Mouse (Mus musculus): Measurements from ENCODE around the gene Xpo6. TPM values are rescaled to one million over a fixed set of nuclear protein-coding genes. Genes with fewer than 3 reads are reported as not detected.

Gene Xpo6
- polyA plus RNA-seq, 1 experiment, result 65.0 TPM

- peaks cover 67% of the 10 kb centered on the region for H3K27me3 ChIP-seq (ENCODE audit: control insufficient read depth, insufficient read depth, insufficient read length)
- TF ChIP-seq USF1 (IDR thresholded peaks at IDR 0.05; ENCODE audit: low read depth) (no peak), MYOG (IDR thresholded peaks at IDR 0.05; ENCODE audit: control insufficient read depth, extremely low read depth, insufficient read length) (no peak)
- H3K36me3 ChIP-seq (ENCODE audit: control insufficient read depth, insufficient read depth), result no peaks in the 10 kb centered on the region
- H3K79me3 ChIP-seq (ENCODE audit: low read depth), result no peaks in the 10 kb centered on the region
- H3K4me3 ChIP-seq (ENCODE audit: insufficient read depth, poor library complexity, severe bottlenecking), result no peak overlapping the region
- no peaks in the 10 kb centered on the region for H3K79me2 ChIP-seq (ENCODE audit: control insufficient read depth, insufficient read depth)
- no peak overlapping the region for H3ac ChIP-seq (ENCODE audit: control insufficient read depth, insufficient read length, low read depth)
Measured at GRCm38 (mm10) chr7:126083980-126084348, 116.3 kb downstream of the Xpo6 start.

- Histone ChIP-seq H3K79me3 (ENCODE audit: low read depth) (no peaks in the 10 kb centered on the region), H3K27me3 (ENCODE audit: control insufficient read depth, insufficient read depth, insufficient read length) (peaks cover 72% of the 10 kb centered on the region), H3K36me3 (ENCODE audit: control insufficient read depth, insufficient read depth) (no peaks in the 10 kb centered on the region), H3ac (ENCODE audit: control insufficient read depth, insufficient read length, low read depth) (no peak overlapping the region), H3K4me3 (ENCODE audit: insufficient read depth, poor library complexity, severe bottlenecking) (no peak overlapping the region), H3K79me2 (ENCODE audit: control insufficient read depth, insufficient read depth) (no peaks in the 10 kb centered on the region)
- TF ChIP-seq CEBPB (IDR thresholded peaks at IDR 0.05; ENCODE audit: low read depth) (no peak), MAX (IDR thresholded peaks at IDR 0.05) (no peak), CTCF (IDR thresholded peaks at IDR 0.05; ENCODE audit: control insufficient read depth, insufficient read depth, insufficient read length) (no peak)
Measured at GRCm38 (mm10) chr7:126083341-126083979, 116.8 kb downstream of the Xpo6 start.

- TF ChIP-seq USF1 (IDR thresholded peaks at IDR 0.05; ENCODE audit: low read depth) (no peak), CEBPB (IDR thresholded peaks at IDR 0.05; ENCODE audit: low read depth) (no peak), MYOG (IDR thresholded peaks at IDR 0.05; ENCODE audit: control insufficient read depth, extremely low read depth, insufficient read length) (no peak), CTCF (IDR thresholded peaks at IDR 0.05; ENCODE audit: control insufficient read depth, insufficient read depth, insufficient read length) (no peak), MAX (IDR thresholded peaks at IDR 0.05) (no peak), FOSL1 (IDR thresholded peaks at IDR 0.05; ENCODE audit: insufficient read depth, low read length, poor library complexity, severe bottlenecking) (no peak), MYOD1 (IDR thresholded peaks at IDR 0.05; ENCODE audit: control insufficient read depth, insufficient read length, low read depth) (no peak)
- peaks cover 75% of the 10 kb centered on the region for H3K27me3 ChIP-seq (ENCODE audit: control insufficient read depth, insufficient read depth, insufficient read length)
- H3ac ChIP-seq (ENCODE audit: control insufficient read depth, insufficient read length, low read depth), result no peak within 1 kb of the TSS
- no peak within 1 kb of the TSS for H3K4me3 ChIP-seq (ENCODE audit: insufficient read depth, poor library complexity, severe bottlenecking)
- H3K79me2 ChIP-seq (ENCODE audit: control insufficient read depth, insufficient read depth), result no peaks in the 10 kb centered on the region
- H3K79me3 ChIP-seq (ENCODE audit: low read depth), result no peaks in the 10 kb centered on the region
- H3K36me3 ChIP-seq (ENCODE audit: control insufficient read depth, insufficient read depth), result no peaks in the 10 kb centered on the region
Measured at GRCm38 (mm10) chr7:126082286-126082741, 118.0 kb downstream of the Xpo6 start, which contains the start of gene Gsg1l. Gsg1l (minus strand) TSS chr7:126082411.

GRCm38 (mm10) chr7:126081727-126082285 is 118.5 kb downstream of the Xpo6 start:
- Histone ChIP-seq H3K27me3 (ENCODE audit: control insufficient read depth, insufficient read depth, insufficient read length) (peaks cover 78% of the 10 kb centered on the region), H3K36me3 (ENCODE audit: control insufficient read depth, insufficient read depth) (no peaks in the 10 kb centered on the region), H3K4me3 (ENCODE audit: insufficient read depth, poor library complexity, severe bottlenecking) (no peak overlapping the region)

GRCm38 (mm10) chr7:126080949-126081654 is 119.2 kb downstream of the Xpo6 start:
- peaks cover 82% of the 10 kb centered on the region for H3K27me3 ChIP-seq (ENCODE audit: control insufficient read depth, insufficient read depth, insufficient read length)

More at GRCm38 (mm10) chr7:126081727-126082285, 118.5 kb downstream of the Xpo6 start:
- Histone ChIP-seq H3ac (ENCODE audit: control insufficient read depth, insufficient read length, low read depth) (no peak overlapping the region), H3K79me3 (ENCODE audit: low read depth) (no peaks in the 10 kb centered on the region), H3K79me2 (ENCODE audit: control insufficient read depth, insufficient read depth) (no peaks in the 10 kb centered on the region)
- TF ChIP-seq CEBPB (IDR thresholded peaks at IDR 0.05; ENCODE audit: low read depth) (no peak), CTCF (IDR thresholded peaks at IDR 0.05; ENCODE audit: control insufficient read depth, insufficient read depth, insufficient read length) (no peak), FOSL1 (IDR thresholded peaks at IDR 0.05; ENCODE audit: insufficient read depth, low read length, poor library complexity, severe bottlenecking) (no peak), MAX (IDR thresholded peaks at IDR 0.05) (no peak), USF1 (IDR thresholded peaks at IDR 0.05; ENCODE audit: low read depth) (no peak), MYOD1 (IDR thresholded peaks at IDR 0.05; ENCODE audit: control insufficient read depth, insufficient read length, low read depth) (no peak), MYOG (IDR thresholded peaks at IDR 0.05; ENCODE audit: control insufficient read depth, extremely low read depth, insufficient read length) (no peak)

More at GRCm38 (mm10) chr7:126080949-126081654, 119.2 kb downstream of the Xpo6 start:
- Histone ChIP-seq H3ac (ENCODE audit: control insufficient read depth, insufficient read length, low read depth) (no peak overlapping the region), H3K79me3 (ENCODE audit: low read depth) (no peaks in the 10 kb centered on the region), H3K79me2 (ENCODE audit: control insufficient read depth, insufficient read depth) (no peaks in the 10 kb centered on the region), H3K36me3 (ENCODE audit: control insufficient read depth, insufficient read depth) (no peaks in the 10 kb centered on the region), H3K4me3 (ENCODE audit: insufficient read depth, poor library complexity, severe bottlenecking) (no peak overlapping the region)
- TF ChIP-seq MYOG (IDR thresholded peaks at IDR 0.05; ENCODE audit: control insufficient read depth, extremely low read depth, insufficient read length) (no peak), MYOD1 (IDR thresholded peaks at IDR 0.05; ENCODE audit: control insufficient read depth, insufficient read length, low read depth) (no peak), MAX (IDR thresholded peaks at IDR 0.05) (no peak), CTCF (IDR thresholded peaks at IDR 0.05; ENCODE audit: control insufficient read depth, insufficient read depth, insufficient read length) (no peak), USF1 (IDR thresholded peaks at IDR 0.05; ENCODE audit: low read depth) (no peak), FOSL1 (IDR thresholded peaks at IDR 0.05; ENCODE audit: insufficient read depth, low read length, poor library complexity, severe bottlenecking) (no peak), CEBPB (IDR thresholded peaks at IDR 0.05; ENCODE audit: low read depth) (no peak)

Measured in C2C12 (cell line).